Mouse (Mus musculus) forelimb bud, embryonic 11.5 days (tissue): Measurements from ENCODE around the gene Tnf.
A peak's percentile ranks its signal among the peaks of the same experiment; 100 is the strongest.

Experiments
- DNase-seq: peaks from one replicate; pipeline ENCODE4 v3.0.0-alpha.2; 2012; ENCODE audit warnings: low read depth, low spot score

Tnf gene

DNA sequence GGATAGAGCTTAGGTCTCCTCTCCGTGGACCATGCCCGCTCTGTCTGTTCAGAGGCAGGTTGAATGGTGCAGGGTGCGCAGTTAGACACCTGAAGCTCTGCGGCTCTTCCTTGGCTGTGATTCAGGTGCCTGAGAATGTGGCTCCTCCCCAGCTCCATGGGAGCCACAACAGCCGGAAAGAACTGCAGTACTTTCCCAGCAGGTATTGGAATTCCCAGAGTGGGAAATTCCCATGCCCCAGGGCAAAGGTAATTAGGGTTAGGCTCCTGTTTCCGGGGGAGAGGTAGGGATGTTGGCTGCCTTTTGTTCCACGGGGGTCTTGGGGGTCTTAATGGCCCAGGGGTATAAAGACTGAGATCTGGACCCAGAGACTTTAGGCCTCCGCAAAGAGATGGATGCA, 2.9 kb downstream of the Tnf start:
- no peak for DNase-seq

DNA sequence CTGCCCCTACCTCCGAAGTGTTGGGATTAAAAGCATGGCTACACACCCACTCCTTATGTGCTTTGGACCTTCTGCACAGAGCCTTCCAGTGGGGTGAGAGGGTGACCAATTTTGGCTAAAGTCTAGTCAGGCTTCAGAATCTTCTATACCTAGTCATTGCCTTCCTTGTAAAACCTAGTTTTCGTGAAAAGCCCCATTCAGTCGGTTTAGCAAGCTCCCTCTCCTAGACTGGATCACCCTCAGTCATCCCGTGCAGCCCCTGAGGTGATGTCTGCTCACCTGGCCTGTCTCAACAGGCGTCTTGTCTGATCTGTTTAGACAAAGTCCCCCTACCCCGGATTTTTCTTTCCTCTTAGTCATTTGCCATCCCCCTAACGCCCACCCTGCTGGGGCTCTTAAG, 3.8 kb downstream of the Tnf start:
- DNase-seq: no peak

DNA sequence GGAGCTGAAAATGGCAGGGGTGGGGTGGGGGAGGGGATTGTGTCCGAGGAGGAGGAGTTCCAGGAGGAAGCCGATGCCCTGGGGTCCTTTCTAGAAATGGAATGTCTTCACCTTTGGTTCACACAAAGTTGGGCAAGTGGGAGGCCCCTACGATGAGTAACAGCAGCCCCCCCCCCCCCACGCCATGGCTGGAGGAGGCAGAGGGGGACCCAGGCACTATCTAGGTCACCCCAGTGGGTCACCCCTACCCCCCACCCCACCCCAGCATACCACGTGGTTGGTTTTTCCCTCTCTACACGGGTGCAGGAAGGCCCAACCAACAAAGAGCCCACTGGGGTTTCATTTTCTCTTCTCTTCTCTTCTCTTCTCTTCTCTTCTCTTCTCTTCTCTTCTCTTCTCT, 4.7 kb downstream of the Tnf start:
- DNase-seq: no peak

DNA sequence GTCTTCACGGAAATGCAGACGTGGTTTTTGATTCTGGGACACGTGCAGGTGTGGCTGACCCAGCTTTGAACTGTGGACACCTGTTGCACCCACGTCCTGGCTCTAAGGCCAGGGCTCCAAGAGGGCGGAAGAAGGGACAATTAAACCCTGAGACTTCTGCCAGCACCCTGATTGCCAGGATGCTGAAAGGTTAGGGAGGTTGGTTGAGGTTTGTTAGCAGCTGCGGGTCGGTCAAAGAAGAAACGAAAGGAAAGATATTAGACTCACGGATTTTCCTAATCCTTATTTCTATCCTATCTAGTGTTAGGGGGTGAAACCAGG, 5.5 kb downstream of the Tnf start:
- DNase-seq: no peak

DNA sequence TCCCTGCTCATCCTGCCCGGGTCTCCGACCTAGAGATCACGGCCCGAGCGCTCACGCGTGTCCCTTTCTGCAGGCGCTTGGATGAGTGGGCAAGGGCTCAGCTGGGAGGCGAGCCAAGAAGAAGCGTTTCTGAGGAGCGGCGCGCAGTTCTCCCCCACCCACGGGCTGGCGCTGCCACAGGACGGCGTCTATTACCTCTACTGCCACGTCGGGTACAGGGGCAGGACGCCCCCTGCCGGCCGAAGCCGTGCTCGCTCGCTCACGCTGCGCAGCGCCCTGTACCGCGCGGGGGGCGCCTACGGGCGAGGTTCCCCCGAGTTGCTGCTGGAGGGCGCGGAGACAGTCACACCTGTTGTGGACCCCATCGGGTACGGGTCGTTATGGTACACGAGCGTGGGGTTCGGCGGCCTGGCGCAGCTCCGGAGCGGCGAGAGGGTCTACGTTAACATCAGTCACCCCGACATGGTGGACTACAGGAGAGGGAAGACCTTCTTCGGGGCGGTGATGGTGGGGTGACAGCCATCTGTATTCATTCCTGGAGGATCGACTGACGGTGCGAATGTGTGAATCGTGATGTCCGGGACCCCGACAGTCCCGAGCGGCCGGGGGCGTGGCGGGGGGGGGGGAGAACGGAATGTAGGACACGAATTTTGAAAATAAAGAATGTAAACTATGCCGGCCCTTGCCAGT, 6.0 kb downstream of the Tnf start:
- peak; percentile 69 for DNase-seq

DNA sequence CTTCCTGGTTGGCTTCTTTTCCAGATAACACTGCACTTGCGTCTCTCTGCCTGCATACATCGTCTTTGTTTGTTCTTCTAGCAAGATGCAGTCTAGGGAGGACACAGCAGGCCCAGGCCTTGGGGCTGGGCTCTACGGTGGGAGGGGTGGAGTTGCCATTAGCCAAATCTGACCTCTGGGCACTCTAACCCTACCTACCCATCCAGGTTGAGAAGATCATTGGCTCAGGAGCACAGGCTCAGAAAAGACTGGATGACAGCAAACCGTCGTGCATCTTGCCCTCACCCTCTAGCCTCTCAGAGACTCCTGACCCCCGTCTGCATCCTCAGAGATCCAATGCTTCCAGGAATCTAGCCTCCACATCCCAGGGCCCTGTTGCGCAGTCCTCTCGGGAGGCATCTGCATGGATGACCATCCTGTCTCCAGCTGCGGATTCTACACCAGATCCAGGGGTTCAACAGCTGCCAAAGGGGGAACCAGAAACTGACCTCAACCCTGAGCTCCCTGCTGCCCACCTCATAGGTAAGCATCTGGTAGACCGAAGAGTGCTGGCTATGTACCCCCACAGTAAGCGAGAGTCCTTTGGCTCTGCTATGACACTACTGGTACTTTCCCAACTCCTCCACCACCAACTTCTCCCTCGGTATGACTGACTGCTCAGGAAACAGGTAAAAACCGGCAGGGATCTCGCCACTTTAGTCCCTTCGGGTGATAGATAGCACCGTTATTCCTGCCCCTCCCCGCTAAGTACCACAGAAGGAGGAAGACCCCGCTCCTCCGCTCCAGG, 6.8 kb downstream of the Tnf start:
- DNase-seq: no peak

DNA sequence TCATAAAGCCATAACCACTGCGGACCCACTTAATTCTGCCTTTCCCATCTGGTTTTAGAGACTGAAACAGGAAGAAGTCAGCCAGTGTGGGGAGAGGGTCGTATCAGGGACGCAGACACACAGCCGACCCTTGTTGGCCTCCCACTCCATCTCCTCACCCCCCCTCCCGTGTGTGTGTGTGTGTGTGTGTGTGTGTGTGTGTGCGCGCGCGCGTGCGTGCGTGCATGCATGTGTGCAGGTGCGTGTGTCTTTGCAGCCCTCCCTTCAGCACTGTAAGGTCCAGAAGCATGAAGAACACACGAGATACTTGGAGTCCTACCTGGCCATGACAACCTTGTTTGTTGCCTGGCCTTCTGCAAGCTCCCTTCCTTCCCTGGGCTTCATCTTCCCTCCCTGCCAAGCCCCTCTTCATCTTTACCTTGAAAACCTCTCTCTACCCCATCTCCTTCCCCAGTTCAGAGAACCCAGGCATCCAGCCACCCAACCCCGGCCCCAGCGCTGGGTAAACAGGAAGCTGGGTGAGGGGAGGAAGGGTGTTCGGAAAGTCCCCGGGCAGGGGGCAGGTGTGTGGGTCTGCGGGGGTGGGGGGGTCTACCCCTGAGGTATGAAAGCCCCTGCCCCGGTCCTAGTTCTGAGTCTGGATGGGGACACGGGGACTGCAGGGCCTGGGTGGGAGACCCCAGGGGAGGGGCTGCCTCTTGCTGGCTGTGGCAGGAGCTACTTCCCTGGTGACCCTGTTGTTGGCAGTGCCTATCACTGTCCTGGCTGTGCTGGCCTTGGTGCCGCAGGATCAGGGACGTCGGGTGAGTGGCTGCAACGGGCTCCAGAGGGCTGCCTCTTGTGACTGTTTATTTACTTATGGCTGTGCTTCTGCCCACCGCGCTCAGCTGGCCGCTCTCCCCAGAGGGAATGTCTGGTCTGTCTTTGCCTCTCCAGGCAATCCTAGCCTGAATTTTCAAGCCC, 7.6 kb downstream of the Tnf start, which contains the start of gene Ltb:
Ltb (plus strand) TSS at position 559 of the 963 bp plus-strand sequence.
- DNase-seq: no peak

DNA sequence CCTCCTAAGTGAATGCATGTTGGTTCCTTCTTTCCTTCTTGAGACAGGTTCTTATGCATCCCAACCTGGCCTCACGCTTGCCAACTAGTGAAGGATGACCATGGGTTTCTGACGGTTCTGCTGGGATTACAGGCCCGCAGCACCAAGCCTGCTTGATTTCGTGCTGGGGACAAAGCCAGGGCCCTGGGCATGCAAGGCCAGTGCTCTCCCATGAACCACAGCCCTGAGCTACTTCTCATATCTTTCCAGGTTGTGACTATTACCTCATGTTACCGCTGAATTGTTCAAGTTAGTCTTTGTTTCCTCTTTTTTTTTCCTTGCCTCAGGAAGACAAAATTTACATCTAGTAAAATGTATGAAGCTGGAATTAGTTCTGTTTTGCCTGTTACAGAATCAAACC, 8.9 kb downstream of the Tnf start:
- DNase-seq: no peak

DNA sequence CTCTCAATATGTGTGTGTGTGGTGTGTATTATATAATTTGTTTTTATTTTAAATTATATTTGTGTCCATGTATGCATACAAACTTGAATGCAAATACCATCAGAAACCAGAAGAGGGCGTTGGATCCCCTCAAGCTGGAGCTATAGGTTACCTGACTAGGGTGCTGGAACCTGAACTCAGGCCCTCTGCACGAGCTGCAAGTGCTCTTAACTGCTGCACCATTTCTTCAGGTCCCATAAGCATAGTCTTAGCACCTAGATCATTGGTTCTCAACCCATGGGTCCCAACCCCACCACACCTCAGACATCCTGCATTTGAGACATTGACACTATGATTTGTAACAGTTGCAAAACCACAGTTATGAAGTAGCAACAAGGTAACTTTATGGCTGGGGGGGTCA, 10.1 kb downstream of the Tnf start:
- no peak for DNase-seq

DNA sequence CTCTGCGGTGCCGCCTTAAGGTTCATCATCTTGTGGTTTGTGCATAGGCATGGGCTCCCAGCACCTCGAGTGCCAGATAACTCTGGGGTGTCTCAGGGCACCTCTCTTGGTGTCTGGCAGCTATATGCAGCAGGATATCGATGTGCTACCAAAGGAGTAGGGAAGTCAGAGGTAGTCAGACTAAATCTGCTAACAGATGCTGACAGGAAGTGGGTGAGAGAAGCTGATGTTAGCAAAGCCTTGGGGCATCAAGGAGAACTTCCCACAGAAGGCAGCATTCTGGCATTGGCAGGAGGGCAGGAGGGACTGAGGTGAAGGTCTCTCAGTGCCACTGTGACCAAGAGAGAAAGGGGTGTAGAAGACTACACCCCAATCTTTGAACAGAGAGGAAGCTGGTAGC, 11.7 kb downstream of the Tnf start:
- no peak for DNase-seq

DNA sequence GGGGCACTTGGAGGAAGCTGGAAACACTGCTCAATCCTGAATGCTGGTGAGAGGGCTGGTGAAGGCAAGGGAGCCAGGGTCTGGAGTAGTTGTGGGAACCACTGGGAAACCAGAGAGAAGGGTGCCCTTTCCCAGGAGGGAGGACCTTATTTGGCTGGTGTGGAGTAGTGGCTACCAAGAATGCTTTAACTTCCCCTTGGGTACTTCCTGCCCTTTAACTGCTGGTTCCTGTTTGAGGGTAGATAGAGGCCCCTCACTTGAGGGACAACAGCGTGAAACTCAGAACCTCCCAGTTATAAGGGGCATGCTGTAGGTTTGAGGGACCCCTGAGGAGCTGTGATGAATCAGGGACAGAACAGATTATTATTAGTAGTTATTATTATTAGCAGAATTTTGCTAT, 12.6 kb downstream of the Tnf start:
- DNase-seq: no peak

DNA sequence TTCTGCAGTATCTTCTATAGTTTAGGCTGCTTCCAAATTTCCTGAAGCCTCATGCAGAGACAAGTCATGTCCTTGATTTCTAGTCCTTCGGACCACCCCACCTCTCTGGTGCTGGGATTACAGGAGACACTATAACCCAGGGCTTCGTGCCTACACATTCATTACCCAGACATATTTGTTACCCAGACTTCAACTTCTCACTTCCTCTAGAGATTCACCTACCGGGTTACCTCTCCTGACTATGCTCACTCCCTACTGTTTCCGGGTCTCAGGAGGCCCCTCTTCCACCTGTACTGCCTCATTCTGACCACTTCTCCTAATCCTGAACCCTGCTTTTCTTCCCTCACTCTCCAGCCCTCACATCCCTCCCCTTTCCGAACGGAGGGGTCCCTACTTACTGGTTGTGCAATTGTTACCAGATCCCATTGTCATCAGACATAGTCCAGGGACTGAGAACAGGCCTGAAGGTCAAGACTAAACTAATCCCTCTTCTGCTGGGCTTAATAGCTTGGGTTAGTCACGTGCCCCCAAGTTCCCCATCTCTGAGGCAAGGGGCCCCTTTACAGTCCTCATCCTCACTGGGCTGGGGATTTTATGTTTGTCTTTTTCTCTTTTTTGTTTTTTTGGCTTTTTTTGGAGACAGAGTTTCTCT, 13.7 kb downstream of the Tnf start, which contains the start of gene Lst1:
Lst1 (minus strand) TSS at position 481 of the 652 bp plus-strand sequence.
- DNase-seq: no peak

DNA sequence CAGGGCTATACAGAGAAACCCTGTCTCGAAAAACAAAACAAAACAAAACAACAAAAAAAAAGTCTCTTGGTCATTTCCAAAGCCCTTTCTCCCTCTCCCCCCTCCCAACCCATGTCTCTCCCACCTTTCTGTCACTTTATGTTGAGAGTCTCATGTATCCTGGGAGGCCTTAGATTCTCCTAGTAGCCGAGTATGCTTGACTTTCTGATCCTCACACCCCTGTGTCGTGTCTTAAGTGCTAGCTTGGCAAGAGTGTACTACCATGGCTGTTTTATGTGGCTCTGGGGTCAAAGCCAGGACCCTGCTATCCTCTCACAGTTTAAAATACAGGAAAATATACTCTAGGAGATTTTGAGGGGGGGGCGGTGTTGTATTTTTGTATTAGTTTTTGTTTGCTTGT, 14.5 kb downstream of the Tnf start:
- no peak for DNase-seq

DNA sequence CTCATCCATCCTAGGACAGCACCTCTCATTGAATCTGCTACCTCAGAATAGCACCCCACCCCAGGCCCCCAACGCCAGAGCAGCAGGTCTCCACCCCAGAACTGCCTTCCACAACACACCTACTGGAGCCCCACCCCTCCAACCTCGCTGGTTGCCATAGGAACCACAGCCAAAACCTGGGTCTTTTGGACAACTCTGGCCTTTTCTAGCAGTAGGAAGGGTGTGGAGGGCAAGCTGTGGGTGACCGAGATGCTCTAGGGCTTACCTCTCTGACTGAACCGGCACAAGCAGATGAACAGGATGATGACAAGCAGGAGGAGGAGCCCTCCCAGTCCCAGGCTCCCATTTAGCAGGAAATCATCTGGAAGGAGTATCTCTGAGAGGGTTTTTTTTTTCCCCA, 15.1 kb downstream of the Tnf start:
- DNase-seq: peak; percentile 61

DNA sequence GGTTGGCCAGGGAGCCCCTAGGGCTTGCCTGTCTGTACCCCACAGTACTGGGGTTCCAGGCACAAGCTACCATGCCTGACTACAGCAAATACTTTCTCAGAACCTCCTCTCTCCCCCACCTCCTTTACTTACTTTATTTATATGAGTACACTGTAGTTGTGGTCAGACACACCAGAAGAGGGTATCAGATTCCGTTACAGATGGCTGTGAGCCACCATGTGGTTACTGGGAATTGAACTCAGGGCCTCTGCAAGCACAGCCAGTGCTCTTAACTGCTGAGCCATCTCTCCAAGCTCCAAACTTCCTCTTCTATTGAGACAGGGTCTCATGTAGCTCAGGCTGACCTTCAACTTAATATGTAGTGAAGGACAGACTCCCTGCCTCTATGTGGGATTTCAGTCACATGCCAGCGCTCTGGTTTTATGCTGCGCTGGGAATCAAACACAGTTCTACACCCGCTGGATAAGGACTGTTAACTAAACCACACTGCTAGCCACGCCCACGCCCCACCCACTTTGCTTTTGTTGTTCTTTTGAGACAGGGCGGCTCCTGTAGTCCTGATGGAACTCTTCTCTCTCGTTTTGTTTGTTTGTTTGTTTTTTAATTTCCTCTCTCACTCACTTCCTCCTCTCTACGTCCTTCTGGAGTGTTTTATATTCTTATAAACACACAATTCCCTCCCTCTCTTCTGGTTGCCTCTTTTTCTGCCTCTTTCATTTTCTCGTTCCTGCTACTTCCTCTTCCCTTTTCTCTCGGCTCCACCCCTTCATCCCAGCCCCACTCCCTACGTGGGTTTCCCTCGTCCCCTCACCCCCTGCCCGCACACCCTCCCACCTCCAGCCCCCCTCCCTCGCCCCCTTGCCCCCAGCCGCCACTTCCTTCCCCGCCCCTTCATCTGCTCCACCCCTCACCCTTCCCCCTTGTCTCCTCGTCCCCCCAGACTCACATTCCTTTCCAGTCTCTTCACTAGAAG, 15.9 kb downstream of the Tnf start:
- peak; percentile 58 for DNase-seq

DNA sequence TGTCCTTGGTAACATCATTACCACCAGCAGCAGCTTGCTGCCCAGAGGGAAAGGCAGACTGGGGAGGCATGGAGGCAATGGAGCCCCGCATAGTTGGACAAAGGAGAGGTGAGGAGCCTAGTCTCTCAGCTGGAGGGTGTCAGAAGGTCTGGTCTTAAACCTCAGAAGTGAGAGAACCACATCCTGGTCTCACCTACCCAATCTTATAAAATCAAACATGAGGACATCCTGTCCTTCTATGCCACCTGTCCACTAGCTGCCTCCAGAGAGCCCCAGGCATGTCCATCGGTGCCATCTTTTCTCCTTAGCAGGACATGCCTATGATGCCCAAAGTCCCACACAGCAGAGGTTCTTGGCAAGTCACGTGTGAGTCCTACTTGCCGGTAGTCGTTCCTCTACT, 21.7 kb downstream of the Tnf start:
- DNase-seq: no peak

DNA sequence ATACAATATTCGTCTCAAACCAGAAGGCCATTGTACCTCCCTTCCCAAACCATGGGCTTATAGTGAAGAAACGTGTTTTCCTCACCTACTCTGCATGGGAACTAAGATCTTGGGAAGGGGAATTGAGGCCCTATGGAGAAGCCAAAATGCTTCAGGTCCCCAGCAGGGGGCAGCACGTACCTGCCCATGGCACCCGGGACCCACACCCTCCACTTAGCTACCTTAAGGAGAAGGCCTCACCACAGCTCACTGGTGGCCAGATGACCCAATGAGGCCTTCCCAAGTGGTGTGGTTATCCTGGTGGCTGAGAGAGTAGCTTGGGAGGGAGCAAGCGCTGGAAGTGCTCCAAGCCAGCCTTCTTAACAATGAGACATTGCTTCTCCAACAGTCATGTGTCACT, 23.3 kb downstream of the Tnf start:
- DNase-seq: peak; percentile 72

DNA sequence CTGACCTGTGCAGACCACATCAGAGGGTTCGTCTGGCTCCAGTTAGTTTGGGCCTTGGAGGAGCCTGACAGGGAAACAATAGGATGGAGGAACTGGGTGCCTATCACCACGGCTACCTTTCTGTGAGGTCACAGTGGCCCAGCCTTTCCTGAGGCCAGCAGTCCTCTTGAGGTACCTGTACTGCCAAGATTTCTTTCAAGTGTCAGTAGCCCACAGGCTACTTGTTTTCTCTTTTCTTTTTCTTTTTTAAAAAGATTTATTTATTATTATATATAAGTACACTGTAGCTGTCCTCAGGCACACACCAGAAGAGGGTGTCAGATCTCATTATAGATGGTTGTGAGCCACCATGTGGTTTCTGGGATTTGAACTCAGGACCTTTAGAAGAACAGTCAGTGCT, 25.8 kb downstream of the Tnf start, which contains the start of gene Aif1:
Aif1 (minus strand) TSS at position 101 of the 400 bp plus-strand sequence.
- no peak for DNase-seq

DNA sequence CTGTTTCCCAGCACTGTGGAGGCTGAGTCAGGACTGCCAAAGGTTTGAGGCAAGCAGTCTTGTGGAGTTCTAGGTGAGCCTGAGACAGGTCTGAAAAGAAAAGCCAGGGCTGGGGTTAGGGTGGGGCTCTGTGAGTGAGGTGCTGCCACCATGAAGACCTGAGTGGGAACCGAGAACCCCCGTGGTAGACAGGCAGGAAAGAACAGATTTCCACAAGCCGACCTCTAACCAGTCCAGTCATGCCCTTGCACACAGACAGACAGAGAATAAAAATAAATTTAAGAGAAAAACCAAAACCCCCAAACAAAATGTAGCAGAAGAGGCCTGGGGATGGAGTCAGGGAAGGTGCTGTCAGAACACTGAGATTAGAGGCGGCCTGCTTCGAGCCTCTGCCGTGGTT, 26.4 kb downstream of the Tnf start:
- DNase-seq: no peak

DNA sequence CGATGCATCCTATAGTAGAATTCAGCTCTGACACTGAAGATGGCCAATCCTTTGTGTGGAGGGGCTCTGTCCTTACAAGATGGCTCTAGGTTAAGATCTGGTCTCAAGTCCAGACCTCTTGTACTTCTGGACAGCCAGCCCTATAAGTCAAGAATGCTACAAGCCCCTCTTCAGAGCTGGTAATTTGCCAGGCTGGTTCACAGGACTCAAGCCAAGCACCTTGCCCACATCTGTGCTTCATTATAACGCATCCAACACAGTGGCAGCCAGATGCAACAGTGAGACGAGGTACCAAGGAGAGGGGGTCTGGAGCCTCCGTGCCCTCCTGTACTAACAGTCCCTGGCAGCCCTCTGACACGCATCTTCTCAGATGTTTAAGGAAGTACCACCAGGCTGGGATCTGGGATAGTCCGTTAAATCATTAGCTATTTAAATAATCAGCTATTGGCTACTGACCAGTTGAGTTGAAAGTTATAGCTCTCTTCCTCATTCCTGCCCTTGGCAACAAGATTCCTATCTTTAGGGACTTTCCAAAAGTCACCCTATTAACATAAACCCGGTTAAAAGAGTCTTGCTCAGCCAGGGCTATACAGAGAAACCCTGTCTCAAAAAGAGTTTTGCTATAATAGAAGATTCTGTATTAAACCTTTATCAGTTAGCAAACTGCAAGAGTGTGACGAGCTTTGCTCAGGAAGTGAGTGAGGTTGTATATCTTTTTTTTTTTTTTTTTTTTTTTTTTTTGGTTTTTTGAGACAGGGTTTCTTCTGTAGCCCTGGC, 27.4 kb downstream of the Tnf start:
- DNase-seq: no peak
